Mouse (Mus musculus): ENCODE data around the gene Neu1.
"Not testable (repeated sequence)": the region's sequence is repeated elsewhere in the genome, so short reads cannot be mapped to it uniquely, and the experiment has no call there.

DNA sequence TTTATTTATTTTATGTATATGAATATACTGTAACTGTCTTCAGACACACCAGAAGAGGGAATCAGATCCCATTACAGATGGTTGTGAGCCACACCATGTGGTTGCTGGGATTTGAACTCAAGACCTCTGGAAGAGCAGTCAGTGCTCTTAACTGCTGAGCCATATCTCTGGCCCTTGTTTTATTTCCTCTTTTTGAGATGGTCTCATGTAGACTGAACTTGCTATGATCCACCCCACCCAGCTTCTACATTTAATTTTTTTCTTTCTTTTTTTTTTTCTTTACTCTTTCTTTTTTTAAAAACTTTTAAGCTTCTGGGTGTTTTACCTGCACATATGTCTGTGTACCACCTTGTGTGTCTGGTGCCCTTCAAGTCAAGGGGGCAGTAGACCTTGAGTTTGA lies 30.2 kb upstream of the Neu1 start:
- not testable (repeated sequence) for TF ChIP-seq POLR2A (IDR thresholded peaks at IDR 0.05; ENCODE audit: control insufficient read depth, low read depth, low read length); CTCF (IDR thresholded peaks at IDR 0.05; ENCODE audit: control insufficient read depth, insufficient read depth, insufficient replicate concordance, low read depth, low read length)

All from testis, adult 2 months (tissue).